Mouse (Mus musculus) Patski (cell line): ENCODE measurements around the gene Lrba. TPM values are rescaled to one million over a fixed set of nuclear protein-coding genes. Genes with fewer than 3 reads are reported as not detected.
A peak's percentile ranks its signal among the peaks of the same experiment; 100 is the strongest.

Source experiments
- ATAC-seq: fragments of 100-300 bp; one replicate; pipeline ENCODE4 v1.8.0; 2021
- CTCF ChIA-PET: fragments of 350-600 bp; sonication (Branson Sonifier 250); formaldehyde crosslinking; loops from one replicate; lab custom pipeline; 2022; ENCODE audit warnings: inconsistent platforms; lab: Charles Lee
- POLR2A ChIA-PET: fragments of 350-600 bp; sonication (Branson Sonifier 250); formaldehyde crosslinking; loops from one replicate; lab custom pipeline; 2022; ENCODE audit warnings: antibody characterized with exemption, inconsistent platforms; lab: Charles Lee
- DNase-seq: peaks from one replicate; pipeline ENCODE4 v3.0.0-alpha.2; 2011; ENCODE audit warnings: low read depth, low spot score
- H3K27me3 ChIP-seq: fragments of 371-371 bp; one replicate; pipeline ENCODE4 v1.5.1; 2021
- CTCF ChIP-seq: fragments of 100-300 bp; IDR thresholded peaks from one replicate; pipeline ENCODE4 v1.5.1; 2021
- in situ Hi-C: fragments of 300-500 bp; cut with MboI; formaldehyde crosslinking; loops from 3 replicates; pipeline ENCODE4 v1.11.1; 2018; ENCODE audit warnings: low pct_unique_long_range_greater_than_20kb, mixed read lengths
- polyA plus RNA-seq: library from polyadenylated mRNA; unstranded; gene quantifications from one replicate; pipeline ENCODE4 v1.2.3, GENCODE M21; 2021

Gene Lrba
- polyA plus RNA-seq, 1 experiment from 2014 or later, result 35.1 TPM

DNA sequence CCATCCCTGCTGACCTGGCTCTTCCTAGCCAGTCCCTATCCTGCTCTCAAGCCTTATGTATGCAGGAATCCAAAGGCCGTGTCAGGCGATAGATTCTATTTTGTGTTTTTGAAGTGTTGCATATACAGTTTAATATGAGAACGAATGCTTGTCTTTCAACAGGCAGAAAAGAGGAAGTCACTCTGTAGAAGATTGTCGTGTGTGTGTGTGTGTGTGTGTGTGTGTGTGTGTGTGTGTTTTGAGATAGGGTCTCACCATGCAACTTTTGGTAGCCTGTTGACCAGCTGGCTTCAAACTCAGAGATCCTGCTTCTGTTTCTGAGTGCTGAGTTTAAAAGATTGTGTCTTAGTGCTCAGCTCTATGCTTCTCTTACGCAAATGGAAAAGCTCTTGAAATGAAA is 93.2 kb downstream of the Lrba start:
- ATAC-seq, result no peak
- in situ Hi-C loops, result loop anchor here (10.0 kb wide), 1 partner anchor 447 kb away; no protein-coding TSS in a partner anchor
- no peak for DNase-seq
- ChIA-PET POLR2A (interaction anchor here (0.7 kb wide), 1 partner anchor 23 kb away, joined by 3 read pairs; no protein-coding TSS in a partner anchor), CTCF (interaction anchor here (1.6 kb wide), 1 partner anchor 15 kb away, joined by 4 read pairs; no protein-coding TSS in a partner anchor)
- TF ChIP-seq CTCF, result no peak
- H3K27me3 ChIP-seq, result no peaks in the 10 kb centered on the region

DNA sequence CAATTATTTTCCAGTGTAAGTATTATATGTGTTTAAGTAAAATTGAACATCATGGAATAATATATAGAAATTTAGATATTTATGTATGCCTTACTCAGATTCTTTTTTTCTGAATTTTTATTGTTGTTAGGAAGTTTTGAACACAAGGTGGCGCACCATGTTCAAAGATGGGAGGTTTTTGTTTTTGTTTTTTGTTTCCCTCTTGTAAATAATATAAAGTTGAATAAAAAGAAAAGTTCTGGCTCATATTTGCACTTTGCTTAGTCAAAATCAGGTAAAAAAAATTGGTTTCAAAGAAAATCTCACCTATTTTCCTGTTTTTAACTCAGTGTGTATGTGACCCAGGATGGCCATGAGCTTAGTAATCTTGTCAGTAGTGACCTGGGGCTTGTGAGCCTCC is 104.1 kb downstream of the Lrba start:
- CTCF ChIA-PET, result interaction anchor here (0.7 to 5.4 kb wide), 16 partner anchors 9 to 647 kb away, joined by 3 to 46 read pairs (median 4); no protein-coding TSS in a partner anchor
- POLR2A ChIA-PET, result interaction anchor here (1.3 kb wide), 1 partner anchor 42 kb away, joined by 3 read pairs; no protein-coding TSS in a partner anchor
- TF ChIP-seq CTCF, result peak; percentile 66
- DNase-seq (no peak), ATAC-seq (no peak)
- H3K27me3 ChIP-seq, result no peaks in the 10 kb centered on the region
- in situ Hi-C loops, result loop anchor here (10.0 kb wide), 1 partner anchor 646 kb away; no protein-coding TSS in a partner anchor

DNA sequence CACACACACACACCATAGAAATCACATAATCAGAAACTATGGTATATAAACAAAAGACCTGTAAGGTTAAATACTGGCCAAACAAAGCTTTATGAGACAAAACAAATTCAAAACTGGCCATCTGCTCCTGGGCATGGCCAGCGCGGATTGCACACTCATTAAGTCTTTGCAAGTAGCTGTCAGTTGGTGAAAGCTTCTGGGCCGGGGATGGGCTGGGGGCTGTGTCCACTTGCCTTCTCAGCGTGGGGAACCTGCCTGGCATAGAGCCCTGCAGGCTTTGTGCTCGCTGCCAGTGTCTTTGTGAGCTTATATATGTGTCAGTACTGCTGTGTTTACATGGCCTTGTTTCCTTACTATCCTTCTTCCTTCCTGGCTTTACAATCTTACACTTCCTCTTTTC is 118.8 kb downstream of the Lrba start:
- DNase-seq (no peak), ATAC-seq (no peak)
- ChIA-PET POLR2A (no interaction called here), CTCF (interaction anchor here (1.1 to 1.6 kb wide), 2 partner anchors 14 to 16 kb away, joined by 3 to 4 read pairs; no protein-coding TSS in a partner anchor)
- in situ Hi-C loops, result no loop called here
- no peak for TF ChIP-seq CTCF
- no peaks in the 10 kb centered on the region for H3K27me3 ChIP-seq

DNA sequence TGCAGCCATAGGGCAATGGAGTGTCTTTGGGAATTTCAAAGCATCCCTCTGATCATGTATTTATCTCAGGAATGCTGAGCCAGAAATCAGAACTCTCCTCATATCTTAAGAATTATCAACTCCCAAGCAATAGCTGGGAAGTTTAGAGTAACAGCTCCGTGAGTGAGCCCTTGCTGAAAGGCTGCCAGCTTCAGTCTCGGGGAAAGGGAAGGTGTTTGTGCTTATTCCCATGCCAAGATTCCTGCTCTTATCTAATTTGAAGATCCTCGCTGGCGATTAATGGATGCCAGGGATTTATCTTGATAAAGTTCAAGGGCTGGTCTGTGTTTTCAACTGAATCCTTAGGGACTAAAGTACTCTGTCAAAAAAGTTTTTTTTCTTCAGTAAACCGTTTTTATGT is 138.0 kb downstream of the Lrba start:
- ATAC-seq (no peak), DNase-seq (no peak)
- ChIA-PET POLR2A (no interaction called here), CTCF (interaction anchor here (0.7 to 1.2 kb wide), 3 partner anchors 13 to 269 kb away, joined by 3 to 4 read pairs (median 3); no protein-coding TSS in a partner anchor)
- no peaks in the 10 kb centered on the region for H3K27me3 ChIP-seq
- in situ Hi-C loops, result no loop called here
- no peak for TF ChIP-seq CTCF

DNA sequence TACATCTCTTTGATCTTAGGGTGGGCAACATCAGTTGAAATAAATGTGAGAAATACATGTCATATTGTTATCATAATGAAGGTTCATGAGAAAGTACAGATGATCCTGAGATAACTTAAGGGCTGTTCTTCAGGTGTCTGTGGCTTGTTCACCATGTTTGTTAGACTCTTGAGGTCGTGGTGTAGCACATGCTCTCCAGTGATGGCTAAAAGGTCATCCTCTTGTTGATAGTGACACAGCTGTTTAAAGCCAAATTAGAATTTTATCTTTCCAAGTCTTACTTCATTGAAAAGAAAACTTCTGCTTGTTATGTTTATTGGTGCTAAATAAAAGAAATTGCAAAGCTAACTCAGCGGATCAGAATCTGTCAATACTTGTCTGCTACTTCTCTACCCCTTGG is 147.0 kb downstream of the Lrba start:
- TF ChIP-seq CTCF, result no peak
- in situ Hi-C loops, result no loop called here
- POLR2A ChIA-PET, result no interaction called here

DNA sequence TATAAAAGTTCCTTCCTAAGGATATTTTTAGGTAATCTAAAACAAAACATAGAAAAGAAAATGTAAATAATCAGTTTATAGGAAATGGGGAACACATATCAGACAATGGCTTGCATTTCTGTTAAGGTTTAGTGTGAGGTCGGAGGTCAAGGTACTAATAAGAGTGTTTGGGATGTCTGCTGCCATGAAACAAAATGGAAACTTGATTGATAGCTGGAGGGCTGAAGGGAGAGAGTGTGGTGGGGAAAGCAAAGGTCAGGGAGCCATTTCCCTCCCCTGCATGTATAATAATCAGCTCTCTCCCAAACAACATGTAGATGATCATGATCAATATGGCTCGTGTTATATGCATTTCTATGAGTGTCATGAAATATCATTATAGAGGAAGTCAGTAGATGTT is 150.8 kb downstream of the Lrba start:
- DNase-seq (no peak), ATAC-seq (no peak)
- no peaks in the 10 kb centered on the region for H3K27me3 ChIP-seq
- ChIA-PET POLR2A (no interaction called here), CTCF (interaction anchor here (0.9 kb wide), 1 partner anchor 11 kb away, joined by 3 read pairs; no protein-coding TSS in a partner anchor)
- no peak for TF ChIP-seq CTCF
- in situ Hi-C loops, result no loop called here

More for the DNA sequence above, 147.0 kb downstream of the Lrba start:
- CTCF ChIA-PET, result interaction anchor here (1.4 kb wide), 1 partner anchor 32 kb away, joined by 3 read pairs; no protein-coding TSS in a partner anchor
- ATAC-seq (no peak), DNase-seq (no peak)
- H3K27me3 ChIP-seq, result no peaks in the 10 kb centered on the region

DNA sequence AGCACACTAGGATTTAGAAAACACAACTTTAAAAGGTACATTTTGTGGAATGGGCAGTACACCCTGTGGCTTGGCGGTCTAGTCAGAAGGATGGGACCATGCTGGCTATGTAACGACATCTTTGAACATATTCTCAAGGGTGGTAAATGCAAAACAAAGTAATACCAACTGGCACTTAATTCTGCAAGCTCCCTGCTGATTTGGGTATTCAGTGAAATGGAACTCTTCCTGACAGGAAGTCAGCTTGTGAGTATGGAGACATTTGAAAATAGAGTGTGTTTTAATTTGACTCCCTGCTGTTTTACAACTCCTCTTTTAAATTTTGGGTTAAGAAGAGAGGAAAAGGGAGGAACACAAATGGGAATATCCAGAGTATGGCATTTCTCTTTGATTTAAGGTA is 158.1 kb downstream of the Lrba start:
- POLR2A ChIA-PET, result no interaction called here
- CTCF ChIA-PET, result interaction anchor here (1.2 kb wide), 2 partner anchors 10 to 403 kb away, joined by 3 to 4 read pairs; no protein-coding TSS in a partner anchor
- no peak for DNase-seq

DNA sequence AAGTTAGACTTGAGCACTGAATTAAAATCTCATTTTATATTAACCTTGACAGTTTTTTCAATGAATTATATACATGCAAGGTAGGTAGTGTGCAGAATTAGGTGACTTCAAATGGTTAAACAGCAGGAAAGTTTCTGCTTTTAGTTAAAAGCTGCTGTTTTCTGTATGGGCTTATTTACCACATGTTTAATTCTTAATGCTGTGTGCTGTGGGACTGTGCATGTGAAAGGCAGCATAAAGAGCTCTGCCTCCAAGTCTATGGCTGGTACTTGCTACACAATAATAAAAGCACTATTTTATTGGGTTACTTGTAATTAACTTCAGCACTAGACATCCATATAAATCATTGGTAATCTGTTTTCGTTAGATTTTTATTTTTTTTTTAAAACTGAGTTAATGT is 160.6 kb downstream of the Lrba start:
- ATAC-seq, result no peak
- POLR2A ChIA-PET, result interaction anchor here (0.5 kb wide), 1 partner anchor 786 kb away, joined by 4 read pairs; no protein-coding TSS in a partner anchor
- DNase-seq, result no peak

More for the DNA sequence above, 158.1 kb downstream of the Lrba start:
- no peak for TF ChIP-seq CTCF
- H3K27me3 ChIP-seq, result no peaks in the 10 kb centered on the region
- no peak for ATAC-seq
- in situ Hi-C loops, result no loop called here

DNA sequence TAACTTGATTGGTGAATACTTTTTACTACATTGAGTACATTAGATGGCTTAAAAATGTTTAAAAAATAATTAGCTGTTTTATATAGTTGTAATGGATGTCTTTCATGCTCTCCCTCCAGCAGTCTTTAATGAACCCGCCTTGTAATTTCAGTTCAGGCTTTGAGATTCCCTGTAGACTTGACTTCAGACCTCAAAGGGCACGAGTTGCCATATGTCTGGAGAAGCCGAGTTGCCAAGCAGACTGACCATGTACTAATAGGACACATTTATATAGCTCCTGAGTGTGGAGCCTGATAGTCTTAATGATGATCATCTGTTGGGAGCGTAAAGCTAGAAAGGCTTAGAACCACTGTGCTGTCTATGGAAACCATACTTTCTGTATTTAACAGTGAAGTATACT is 161.8 kb downstream of the Lrba start:
- no peak for TF ChIP-seq CTCF
- ChIA-PET POLR2A (interaction anchor here (0.7 kb wide), 1 partner anchor 104 kb away, joined by 3 read pairs; no protein-coding TSS in a partner anchor), CTCF (no interaction called here)
- DNase-seq (no peak), ATAC-seq (no peak)
- no peaks in the 10 kb centered on the region for H3K27me3 ChIP-seq
- in situ Hi-C loops, result no loop called here

More for the DNA sequence above, 160.6 kb downstream of the Lrba start:
- in situ Hi-C loops, result no loop called here
- CTCF ChIA-PET, result no interaction called here
- no peaks in the 10 kb centered on the region for H3K27me3 ChIP-seq
- no peak for TF ChIP-seq CTCF

DNA sequence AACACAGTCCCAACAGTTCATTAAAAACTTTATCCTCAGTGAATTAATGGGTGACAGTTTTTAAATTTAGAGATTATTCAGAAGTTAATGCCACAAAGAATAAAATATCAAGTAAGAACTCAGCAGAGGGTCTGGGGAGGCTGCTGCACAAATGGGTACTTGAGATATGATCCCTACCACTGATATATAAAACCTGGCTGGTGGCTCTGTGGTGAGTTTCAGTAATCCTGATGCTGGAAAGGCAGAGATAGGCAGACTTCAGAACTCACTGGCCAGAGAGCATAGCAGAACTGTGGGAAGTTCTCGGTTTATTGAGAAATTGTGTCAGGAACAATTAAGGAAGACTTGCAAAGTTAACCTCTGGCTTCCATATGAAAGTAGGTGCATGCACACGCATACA is 199.3 kb downstream of the Lrba start:
- in situ Hi-C loops, result no loop called here
- TF ChIP-seq CTCF, result no peak
- no peaks in the 10 kb centered on the region for H3K27me3 ChIP-seq
- ChIA-PET POLR2A (no interaction called here), CTCF (no interaction called here)
- ATAC-seq (no peak), DNase-seq (no peak)

DNA sequence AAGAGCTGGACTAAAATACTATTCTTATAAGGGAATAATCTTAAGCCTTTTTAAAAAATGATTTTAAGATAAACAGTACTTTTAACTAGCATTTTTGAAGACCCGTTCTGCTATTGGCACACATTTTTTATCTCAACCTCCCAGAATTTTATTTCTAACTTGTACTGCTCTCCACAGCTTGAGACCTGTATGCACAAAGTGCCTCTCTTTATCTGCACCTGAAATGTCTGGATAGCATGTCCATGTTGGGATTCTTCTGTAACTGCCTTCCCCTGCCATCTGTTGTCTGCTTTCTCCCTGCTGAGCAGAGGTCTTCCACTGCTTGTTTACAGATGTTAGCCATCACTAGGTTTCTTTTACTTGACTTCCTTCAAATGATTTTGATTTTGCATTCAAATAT is 202.3 kb downstream of the Lrba start:
- no peak for ATAC-seq
- CTCF ChIA-PET, result interaction anchor here (0.7 to 1.3 kb wide), 2 partner anchors 13 to 62 kb away, joined by 3 to 4 read pairs; no protein-coding TSS in a partner anchor

More for the DNA sequence above, 202.3 kb downstream of the Lrba start:
- no peak for TF ChIP-seq CTCF
- POLR2A ChIA-PET, result interaction anchor here (0.6 kb wide), 1 partner anchor 156 kb away, joined by 3 read pairs; no protein-coding TSS in a partner anchor
- H3K27me3 ChIP-seq, result no peaks in the 10 kb centered on the region
- no peak for DNase-seq
- in situ Hi-C loops, result no loop called here
